Comparison of ENCODE assay signal across 9 mouse cellular contexts in genomic region chr12:91326104-91326503, GRCm38 (mm10). TPM values are rescaled to one million over a fixed set of nuclear protein-coding genes. Genes with fewer than 3 reads are reported as not detected.
A peak's percentile ranks its signal among the peaks of the same experiment; 100 is the strongest.
DNase-seq lines count a peak whose midpoint lies in the region; ATAC-seq lines count a peak whose summit lies in the region.
"Had no signal": no experiment of that assay in that cellular context is flagged by ENCODE, and none has a peak within 500 bp of the region (broad histone marks: within the 10 kb centered on the region; RNA-seq: fewer than 3 reads in every experiment).

No protein-coding gene starts in this region.

- H3K27ac ChIP-seq in heart, embryonic 11.5 days (ENCODE audit: low read depth, low read length), result no peak overlapping the region
- H3K27ac ChIP-seq in forebrain, embryonic 15.5 days (replicated peaks), result no peak overlapping the region
- no peak overlapping the region for H3K27ac ChIP-seq in midbrain, embryonic 13.5 days

- DNase-seq in heart, adult 18-20 months, result peak; percentile 8 to 48
- peak; percentile 40 for DNase-seq in A20 (ENCODE audit: low read depth, low spot score)
- DNase-seq in brain, adult 2 months (ENCODE audit: low read depth, low spot score), result peak; percentile 63
- peak; percentile 52 to 61 for DNase-seq in layer of hippocampus, postnatal 10 days (ENCODE audit: low spot score in 2 of 2)
- no peak for DNase-seq in T-cell, adult 2 months (ENCODE audit: low spot score)

- H3K4me2 ChIP-seq in heart, embryonic 11.5 days, result no peak overlapping the region
- no peak overlapping the region for H3K4me2 ChIP-seq in forebrain, embryonic 15.5 days (replicated peaks)
- H3K4me2 ChIP-seq in midbrain, embryonic 13.5 days (replicated peaks), result no peak overlapping the region

- H3K36me3 ChIP-seq in heart, embryonic 11.5 days (ENCODE audit: control insufficient read depth, insufficient read depth, low read length), result no peaks in the 10 kb centered on the region
- no peaks in the 10 kb centered on the region for H3K36me3 ChIP-seq in forebrain, embryonic 15.5 days
- H3K36me3 ChIP-seq in midbrain, embryonic 13.5 days, result no peaks in the 10 kb centered on the region

- H3K4me1 ChIP-seq in heart, embryonic 11.5 days (ENCODE audit: control insufficient read depth, insufficient read depth, low read length), result no peaks in the 10 kb centered on the region
- H3K4me1 ChIP-seq in forebrain, embryonic 15.5 days, result no peaks in the 10 kb centered on the region
- no peaks in the 10 kb centered on the region for H3K4me1 ChIP-seq in midbrain, embryonic 13.5 days (replicated peaks)

- H3K27me3 ChIP-seq in heart, embryonic 11.5 days (ENCODE audit: control insufficient read depth, insufficient read depth, low read length), result no peaks in the 10 kb centered on the region
- H3K27me3 ChIP-seq in forebrain, embryonic 15.5 days, result no peaks in the 10 kb centered on the region
- no peaks in the 10 kb centered on the region for H3K27me3 ChIP-seq in midbrain, embryonic 13.5 days

- no peaks in the 10 kb centered on the region for H3K9me3 ChIP-seq in heart, embryonic 11.5 days (replicated peaks; ENCODE audit: control insufficient read depth, low read length)
- no peaks in the 10 kb centered on the region for H3K9me3 ChIP-seq in forebrain, embryonic 15.5 days
- H3K9me3 ChIP-seq in midbrain, embryonic 13.5 days, result no peaks in the 10 kb centered on the region

- H3K9ac ChIP-seq in heart, embryonic 11.5 days (ENCODE audit: low read depth, low read length), result no peak overlapping the region
- no peak overlapping the region for H3K9ac ChIP-seq in forebrain, embryonic 15.5 days (replicated peaks)
- no peak overlapping the region for H3K9ac ChIP-seq in midbrain, embryonic 13.5 days (replicated peaks)

- 62% methylated on average over 6 of the region's 6 CpGs for WGBS in heart, embryonic 11.5 days (ENCODE audit: insufficient replicate concordance)
- WGBS in forebrain, embryonic 15.5 days, result 30% methylated on average over 6 of the region's 6 CpGs
- 32% methylated on average over 6 of the region's 6 CpGs for WGBS in midbrain, embryonic 13.5 days

- ATAC-seq in heart, embryonic 11.5 days (replicated peaks; ENCODE audit: insufficient number of reproducible peaks, low FRiP score, low TSS enrichment), result no peak
- ATAC-seq in forebrain, embryonic 15.5 days (replicated peaks), result peak; percentile 86
- ATAC-seq in midbrain, embryonic 13.5 days, result peak; percentile 93

- H3K4me3 ChIP-seq in heart, embryonic 11.5 days (ENCODE audit: low read depth, low read length), result no peak overlapping the region
- H3K4me3 ChIP-seq in forebrain, embryonic 15.5 days, result no peak overlapping the region
- H3K4me3 ChIP-seq in midbrain, embryonic 13.5 days (replicated peaks), result no peak overlapping the region

RNA-seq across cellular contexts. Expression of gene Cep128, which starts 58.1 kb away (rescaled TPM):
- 10 to 100 TPM; 12.1 to 13.5 TPM for total RNA-seq in heart, adult 18-20 months (2021)
- 6.1 and 7.4 TPM in 2 replicates for polyA plus RNA-seq in heart, embryonic 11.5 days (2014; fragmentation: Nextera tagmentation; extraction: Ambion mirVana)
- polyA plus RNA-seq in forebrain, embryonic 15.5 days (2015; fragmentation: Nextera tagmentation; extraction: Ambion mirVana), result 6.3 and 7.1 TPM in 2 replicates
- total RNA-seq in layer of hippocampus, postnatal 10 days (2021), result 1 to 10 TPM; 5.7 to 7.8 TPM
- polyA plus RNA-seq in midbrain, embryonic 13.5 days (2015; fragmentation: Nextera tagmentation; extraction: Ambion mirVana), result 4.6 and 5.5 TPM in 2 replicates

RNA-seq across cellular contexts. Expression of gene Tshr, which starts 58.3 kb away (rescaled TPM):
- total RNA-seq in heart, adult 18-20 months (2021), result under 1 TPM; 0.32 to 0.72 TPM
- polyA plus RNA-seq in heart, embryonic 11.5 days (2014; fragmentation: Nextera tagmentation; extraction: Ambion mirVana), result 0.15 and 0.43 TPM in 2 replicates
- polyA plus RNA-seq in forebrain, embryonic 15.5 days (2015; fragmentation: Nextera tagmentation; extraction: Ambion mirVana), result 1.1 and 1.6 TPM in 2 replicates
- under 1 TPM; 0.25 to 0.75 TPM for total RNA-seq in layer of hippocampus, postnatal 10 days (2021)
- 0.14 and 0.27 TPM in 2 replicates for polyA plus RNA-seq in midbrain, embryonic 13.5 days (2015; fragmentation: Nextera tagmentation; extraction: Ambion mirVana)
- polyA plus RNA-seq: heart, embryonic 16.5 days had no signal
